Mouse (Mus musculus): ENCODE results near the gene Dnah11. TPM values are rescaled to one million over a fixed set of nuclear protein-coding genes. Genes with fewer than 3 reads are reported as not detected.

Gene Dnah11
- polyA plus RNA-seq, 1 experiment = not detected

DNA sequence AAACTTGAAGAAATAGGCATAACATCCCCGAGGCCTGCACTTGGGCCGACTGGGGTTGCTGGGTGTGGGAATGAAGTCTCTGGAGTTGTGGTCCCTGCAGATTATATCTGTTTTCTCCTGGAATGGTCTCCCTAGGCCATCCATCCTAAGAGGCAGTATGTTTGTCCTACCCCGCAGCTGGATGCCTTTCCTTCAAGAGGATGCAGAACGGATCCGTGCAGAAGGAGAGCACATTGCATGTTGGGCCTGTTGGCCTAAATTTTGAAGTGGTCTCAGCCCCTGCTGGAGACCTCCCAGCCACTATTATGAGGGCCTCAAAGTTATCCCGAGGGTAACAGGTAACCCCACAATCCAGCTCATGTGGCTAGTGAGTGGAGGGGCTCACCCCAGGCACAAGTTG, 350.2 kb downstream of the Dnah11 start:
- TF ChIP-seq USF1 (IDR thresholded peaks at IDR 0.05; ENCODE audit: low read depth) (no peak), SRF (IDR thresholded peaks at IDR 0.05; ENCODE audit: control insufficient read depth, insufficient read length, low read depth) (no peak), MYOG (IDR thresholded peaks at IDR 0.05; ENCODE audit: control insufficient read depth in 1 of 3, insufficient read depth in 1 of 3, insufficient read length in 2 of 3, low read depth in 2 of 3) (no peak), CEBPB (IDR thresholded peaks at IDR 0.05; ENCODE audit: insufficient read depth, poor library complexity, severe bottlenecking) (no peak), REST (IDR thresholded peaks at IDR 0.05; ENCODE audit: insufficient read depth, insufficient read length) (no peak), E2F4 (IDR thresholded peaks at IDR 0.05; ENCODE audit: insufficient read depth) (no peak), MYOD1 (IDR thresholded peaks at IDR 0.05; ENCODE audit: control insufficient read depth in 1 of 3, insufficient read length in 2 of 3, low read depth in 2 of 3) (no peak), POLR2A (IDR thresholded peaks at IDR 0.05; ENCODE audit: insufficient read length, low read depth) (no peak), TCF12 (IDR thresholded peaks at IDR 0.05; ENCODE audit: insufficient read depth, poor library complexity, severe bottlenecking) (no peak), TCF3 (IDR thresholded peaks at IDR 0.05; ENCODE audit: insufficient read length, low read depth) (no peak), MAX (IDR thresholded peaks at IDR 0.05; ENCODE audit: low read depth) (no peak), POLR2AphosphoS2 (IDR thresholded peaks at IDR 0.05; ENCODE audit: insufficient read length, low read depth) (no peak)
- Histone ChIP-seq H3K79me2 (ENCODE audit: control insufficient read depth, insufficient read depth) (no peaks in the 10 kb centered on the region), H3K27me3 (ENCODE audit: control insufficient read depth, insufficient read depth, insufficient read length) (no peaks in the 10 kb centered on the region), H3K36me3 (ENCODE audit: control insufficient read depth, insufficient read depth) (no peaks in the 10 kb centered on the region), H3K4me2 (ENCODE audit: low read depth) (no peak overlapping the region), H3ac (ENCODE audit: control insufficient read depth, insufficient read length) (no peak overlapping the region), H3K4me3 (no peak overlapping the region)

- TF ChIP-seq POLR2A (IDR thresholded peaks at IDR 0.05; ENCODE audit: insufficient read length, low read depth) = no peak
- TF ChIP-seq CEBPB (IDR thresholded peaks at IDR 0.05; ENCODE audit: insufficient read depth, poor library complexity, severe bottlenecking) = no peak
- TF ChIP-seq SRF (IDR thresholded peaks at IDR 0.05; ENCODE audit: control insufficient read depth, insufficient read length, low read depth) = no peak
- no peak for TF ChIP-seq TCF3 (IDR thresholded peaks at IDR 0.05; ENCODE audit: insufficient read length, low read depth)
- no peak for TF ChIP-seq MAX (IDR thresholded peaks at IDR 0.05; ENCODE audit: low read depth)
- TF ChIP-seq REST (IDR thresholded peaks at IDR 0.05; ENCODE audit: insufficient read depth, insufficient read length) = no peak
- TF ChIP-seq MYOG (IDR thresholded peaks at IDR 0.05; ENCODE audit: control insufficient read depth in 1 of 3, insufficient read depth in 1 of 3, insufficient read length in 2 of 3, low read depth in 2 of 3) = no peak
- TF ChIP-seq POLR2AphosphoS2 (IDR thresholded peaks at IDR 0.05; ENCODE audit: insufficient read length, low read depth) = no peak
- TF ChIP-seq E2F4 (IDR thresholded peaks at IDR 0.05; ENCODE audit: insufficient read depth) = no peak
- no peak for TF ChIP-seq USF1 (IDR thresholded peaks at IDR 0.05; ENCODE audit: low read depth)
- no peak for TF ChIP-seq TCF12 (IDR thresholded peaks at IDR 0.05; ENCODE audit: insufficient read depth, poor library complexity, severe bottlenecking)
- no peak for TF ChIP-seq MYOD1 (IDR thresholded peaks at IDR 0.05; ENCODE audit: control insufficient read depth in 1 of 3, insufficient read length in 2 of 3, low read depth in 2 of 3)
- H3K4me3 ChIP-seq = no peak overlapping the region
Measured at GRCm38 (mm10) chr12:117844917-117845316, 353.9 kb downstream of the Dnah11 start.

DNA sequence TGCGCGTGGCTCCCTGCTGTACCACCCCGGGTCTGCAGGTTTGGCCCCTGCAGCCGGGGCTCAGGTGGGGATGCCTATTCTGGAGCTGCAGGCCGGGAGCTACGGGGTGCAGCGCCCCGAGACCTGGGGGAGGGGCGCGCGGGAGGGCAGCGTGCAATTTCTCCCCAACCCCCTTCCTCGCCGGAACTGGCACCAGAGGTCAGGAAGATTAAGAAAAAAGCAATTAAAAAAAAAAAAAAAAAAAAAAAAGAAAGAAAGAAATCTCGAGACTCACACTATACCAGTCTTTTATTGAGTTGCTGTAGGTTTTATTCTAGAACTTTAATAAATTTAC, 354.8 kb downstream of the Dnah11 start:
- Histone ChIP-seq H3K4me2 (ENCODE audit: low read depth) (peak overlapping the region; percentile 84), H3K36me3 (ENCODE audit: control insufficient read depth, insufficient read depth) (no peaks in the 10 kb centered on the region), H3K4me3 (peak overlapping the region; percentile 33), H3K27me3 (ENCODE audit: control insufficient read depth, insufficient read depth, insufficient read length) (no peaks in the 10 kb centered on the region), H3ac (ENCODE audit: control insufficient read depth, insufficient read length) (peak overlapping the region; percentile 25), H3K79me2 (ENCODE audit: control insufficient read depth, insufficient read depth) (no peaks in the 10 kb centered on the region)
- TF ChIP-seq POLR2AphosphoS2 (IDR thresholded peaks at IDR 0.05; ENCODE audit: insufficient read length, low read depth) (no peak), E2F4 (IDR thresholded peaks at IDR 0.05; ENCODE audit: insufficient read depth) (no peak), MYOD1 (IDR thresholded peaks at IDR 0.05; ENCODE audit: control insufficient read depth in 1 of 3, insufficient read length in 2 of 3, low read depth in 2 of 3) (no peak)

More at GRCm38 (mm10) chr12:117844917-117845316, 353.9 kb downstream of the Dnah11 start:
- H3K4me2 ChIP-seq (ENCODE audit: low read depth) = peak overlapping the region; percentile 84
- no peak overlapping the region for H3ac ChIP-seq (ENCODE audit: control insufficient read depth, insufficient read length)
- H3K36me3 ChIP-seq (ENCODE audit: control insufficient read depth, insufficient read depth) = no peaks in the 10 kb centered on the region
- no peaks in the 10 kb centered on the region for H3K79me2 ChIP-seq (ENCODE audit: control insufficient read depth, insufficient read depth)
- H3K27me3 ChIP-seq (ENCODE audit: control insufficient read depth, insufficient read depth, insufficient read length) = no peaks in the 10 kb centered on the region

GRCm38 (mm10) chr12:117843302-117844074, 355.4 kb downstream of the Dnah11 start:
- Histone ChIP-seq H3K4me2 (ENCODE audit: low read depth) (peak overlapping the region; percentile 84), H3ac (ENCODE audit: control insufficient read depth, insufficient read length) (peak overlapping the region; percentile 25), H3K79me2 (ENCODE audit: control insufficient read depth, insufficient read depth) (no peaks in the 10 kb centered on the region), H3K36me3 (ENCODE audit: control insufficient read depth, insufficient read depth) (no peaks in the 10 kb centered on the region), H3K27me3 (ENCODE audit: control insufficient read depth, insufficient read depth, insufficient read length) (no peaks in the 10 kb centered on the region), H3K4me3 (peak overlapping the region; percentile 33)
- no peak for TF ChIP-seq MYOG (IDR thresholded peaks at IDR 0.05; ENCODE audit: control insufficient read depth in 1 of 3, insufficient read depth in 1 of 3, insufficient read length in 2 of 3, low read depth in 2 of 3)
- TF ChIP-seq E2F4 (IDR thresholded peaks at IDR 0.05; ENCODE audit: insufficient read depth) = peak; percentile 78
- no peak for TF ChIP-seq CEBPB (IDR thresholded peaks at IDR 0.05; ENCODE audit: insufficient read depth, poor library complexity, severe bottlenecking)
- peak; percentile 41 for TF ChIP-seq POLR2A (IDR thresholded peaks at IDR 0.05; ENCODE audit: insufficient read length, low read depth)
- no peak for TF ChIP-seq MYOD1 (IDR thresholded peaks at IDR 0.05; ENCODE audit: control insufficient read depth in 1 of 3, insufficient read length in 2 of 3, low read depth in 2 of 3)
- no peak for TF ChIP-seq SRF (IDR thresholded peaks at IDR 0.05; ENCODE audit: control insufficient read depth, insufficient read length, low read depth)
- no peak for TF ChIP-seq USF1 (IDR thresholded peaks at IDR 0.05; ENCODE audit: low read depth)
- no peak for TF ChIP-seq POLR2AphosphoS2 (IDR thresholded peaks at IDR 0.05; ENCODE audit: insufficient read length, low read depth)
- peak; percentile 6 for TF ChIP-seq MAX (IDR thresholded peaks at IDR 0.05; ENCODE audit: low read depth)
- TF ChIP-seq TCF12 (IDR thresholded peaks at IDR 0.05; ENCODE audit: insufficient read depth, poor library complexity, severe bottlenecking) = no peak
- TF ChIP-seq REST (IDR thresholded peaks at IDR 0.05; ENCODE audit: insufficient read depth, insufficient read length) = no peak
- no peak for TF ChIP-seq TCF3 (IDR thresholded peaks at IDR 0.05; ENCODE audit: insufficient read length, low read depth)

Data from myocyte (in vitro differentiated cells).